Mouse (Mus musculus): ENCODE measurements around the gene Hspd1. TPM values are rescaled to one million over a fixed set of nuclear protein-coding genes. Genes with fewer than 3 reads are reported as not detected.

The Hspd1 gene
- polyA plus RNA-seq, 1 experiment from 2014 or later = 80.8 TPM

- Histone ChIP-seq H3K4me3 (ENCODE audit: low read depth, low read length) (no peak overlapping the region), H3K9me3 (ENCODE audit: low read length) (no peaks in the 10 kb centered on the region), H3K9ac (replicated peaks; ENCODE audit: low read depth) (no peak overlapping the region), H3K27me3 (replicated peaks; ENCODE audit: insufficient read depth, low read length) (no peaks in the 10 kb centered on the region), H3K4me1 (ENCODE audit: insufficient read depth, low read depth, low read length) (no peaks in the 10 kb centered on the region), H3K36me3 (ENCODE audit: insufficient read depth, low read length) (no peaks in the 10 kb centered on the region), H3K4me2 (replicated peaks; ENCODE audit: low read depth, low read length) (no peak overlapping the region), H3K27ac (ENCODE audit: low read length) (no peak overlapping the region)
- DNase-seq (ENCODE audit: low spot score) = no peak
- no peak for ATAC-seq
- 91% methylated on average over 4 of the region's 4 CpGs for WGBS
- TF ChIP-seq CTCF (IDR thresholded peaks at IDR 0.05) = no peak
- TF ChIP-seq EP300 (IDR thresholded peaks at IDR 0.05) = no peak
Observed at GRCm38 (mm10) chr1:55109066-55109766, 21.2 kb upstream of the Hspd1 start.

DNA sequence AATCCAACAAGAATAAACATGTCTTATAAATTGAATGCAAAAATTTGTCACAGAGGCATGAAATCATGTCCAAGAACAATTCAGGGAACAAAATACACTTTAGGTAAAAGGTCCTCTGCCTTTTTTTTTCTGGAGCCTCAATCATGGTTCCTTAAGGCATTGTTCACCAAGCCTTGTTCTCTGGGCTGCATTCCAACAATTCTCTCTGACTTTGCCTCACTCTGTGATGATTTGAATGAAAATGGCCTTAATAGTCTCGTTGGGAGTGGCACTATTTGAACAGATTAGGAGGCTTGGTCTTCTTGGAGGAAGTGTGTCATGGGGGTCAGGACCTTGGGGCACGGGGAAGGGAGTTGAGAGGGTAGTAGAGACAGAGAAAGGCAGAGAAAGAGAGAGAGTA, 20.4 kb upstream of the Hspd1 start:
- Histone ChIP-seq H3K4me2 (replicated peaks; ENCODE audit: low read depth, low read length) (no peak overlapping the region), H3K4me1 (ENCODE audit: insufficient read depth, low read depth, low read length) (no peaks in the 10 kb centered on the region), H3K36me3 (ENCODE audit: insufficient read depth, low read length) (no peaks in the 10 kb centered on the region), H3K4me3 (ENCODE audit: low read depth, low read length) (no peak overlapping the region), H3K27ac (ENCODE audit: low read length) (no peak overlapping the region), H3K27me3 (replicated peaks; ENCODE audit: insufficient read depth, low read length) (no peaks in the 10 kb centered on the region), H3K9me3 (ENCODE audit: low read length) (no peaks in the 10 kb centered on the region), H3K9ac (replicated peaks; ENCODE audit: low read depth) (no peak overlapping the region)
- TF ChIP-seq EP300 (IDR thresholded peaks at IDR 0.05) (no peak), CTCF (IDR thresholded peaks at IDR 0.05) (no peak)
- ATAC-seq (no peak), DNase-seq (ENCODE audit: low spot score) (no peak)
- 29% methylated on average over 2 of the region's 2 CpGs for WGBS

- ATAC-seq = no peak
- WGBS = 83% methylated on average over 1 of the region's 1 CpGs
Observed at GRCm38 (mm10) chr1:55107644-55108043, 19.6 kb upstream of the Hspd1 start.

GRCm38 (mm10) chr1:55106919-55107585, 19.0 kb upstream of the Hspd1 start:
- Histone ChIP-seq H3K27ac (ENCODE audit: low read length) (no peak overlapping the region), H3K9me3 (ENCODE audit: low read length) (no peaks in the 10 kb centered on the region), H3K4me3 (ENCODE audit: low read depth, low read length) (no peak overlapping the region), H3K9ac (replicated peaks; ENCODE audit: low read depth) (no peak overlapping the region), H3K27me3 (replicated peaks; ENCODE audit: insufficient read depth, low read length) (no peaks in the 10 kb centered on the region), H3K36me3 (ENCODE audit: insufficient read depth, low read length) (no peaks in the 10 kb centered on the region), H3K4me1 (ENCODE audit: insufficient read depth, low read depth, low read length) (no peaks in the 10 kb centered on the region), H3K4me2 (replicated peaks; ENCODE audit: low read depth, low read length) (no peak overlapping the region)
- ATAC-seq (no peak), DNase-seq (ENCODE audit: low spot score) (no peak)
- 83% methylated on average over 9 of the region's 9 CpGs for WGBS
- TF ChIP-seq CTCF (IDR thresholded peaks at IDR 0.05) (no peak), EP300 (IDR thresholded peaks at IDR 0.05) (no peak)

More at GRCm38 (mm10) chr1:55107644-55108043, 19.6 kb upstream of the Hspd1 start:
- H3K27ac ChIP-seq (ENCODE audit: low read length) = no peak overlapping the region
- TF ChIP-seq CTCF (IDR thresholded peaks at IDR 0.05) (no peak), EP300 (IDR thresholded peaks at IDR 0.05) (no peak)
- no peak overlapping the region for H3K4me3 ChIP-seq (ENCODE audit: low read depth, low read length)
- no peaks in the 10 kb centered on the region for H3K27me3 ChIP-seq (replicated peaks; ENCODE audit: insufficient read depth, low read length)
- DNase-seq (ENCODE audit: low spot score) = no peak
- H3K36me3 ChIP-seq (ENCODE audit: insufficient read depth, low read length) = no peaks in the 10 kb centered on the region
- no peaks in the 10 kb centered on the region for H3K9me3 ChIP-seq (ENCODE audit: low read length)
- H3K4me1 ChIP-seq (ENCODE audit: insufficient read depth, low read depth, low read length) = no peaks in the 10 kb centered on the region
- no peak overlapping the region for H3K9ac ChIP-seq (replicated peaks; ENCODE audit: low read depth)
- H3K4me2 ChIP-seq (replicated peaks; ENCODE audit: low read depth, low read length) = no peak overlapping the region

DNA sequence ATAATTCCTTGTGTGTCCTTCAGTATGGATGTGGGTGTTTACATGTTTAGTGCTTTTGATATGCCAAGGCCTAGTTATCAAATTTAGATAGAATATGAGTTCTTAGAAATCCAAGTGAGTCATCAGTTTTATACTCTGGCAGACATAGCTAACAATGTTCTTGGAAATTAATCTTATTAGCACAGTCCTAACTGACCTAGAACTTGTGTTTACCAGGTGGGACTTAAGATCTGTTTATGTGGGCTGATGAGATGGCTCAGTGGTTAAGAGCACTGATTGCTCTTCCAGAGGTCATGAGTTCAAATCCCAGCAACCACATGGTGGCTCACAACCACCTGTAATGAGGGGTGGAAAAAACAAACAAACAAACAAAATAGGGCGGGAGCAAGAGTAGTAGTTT, 4.4 kb upstream of the Hspd1 start:
- TF ChIP-seq EP300 (IDR thresholded peaks at IDR 0.05) (no peak), CTCF (IDR thresholded peaks at IDR 0.05) (no peak)
- no peak for ATAC-seq
- H3K27ac ChIP-seq (ENCODE audit: low read length) = no peak overlapping the region
- H3K27me3 ChIP-seq (replicated peaks; ENCODE audit: insufficient read depth, low read length) = no peaks in the 10 kb centered on the region
- DNase-seq (ENCODE audit: low spot score) = no peak
- H3K4me3 ChIP-seq (ENCODE audit: low read depth, low read length) = no peak overlapping the region
- H3K9me3 ChIP-seq (ENCODE audit: low read length) = no peaks in the 10 kb centered on the region
- H3K36me3 ChIP-seq (ENCODE audit: insufficient read depth, low read length) = no peaks in the 10 kb centered on the region
- 88% methylated on average over 1 of the region's 1 CpGs for WGBS
- H3K4me2 ChIP-seq (replicated peaks; ENCODE audit: low read depth, low read length) = no peak overlapping the region
- H3K4me1 ChIP-seq (ENCODE audit: insufficient read depth, low read depth, low read length) = no peaks in the 10 kb centered on the region; the same call in 1 of the 2 replicates
- H3K9ac ChIP-seq (replicated peaks; ENCODE audit: low read depth) = no peak overlapping the region

- no peak overlapping the region for H3K4me3 ChIP-seq (ENCODE audit: low read depth, low read length)
- 84% methylated on average over 2 of the region's 2 CpGs for WGBS
Observed at GRCm38 (mm10) chr1:55092056-55092455, 4.0 kb upstream of the Hspd1 start.

More at GRCm38 (mm10) chr1:55092056-55092455, 4.0 kb upstream of the Hspd1 start:
- DNase-seq (ENCODE audit: low spot score) (no peak), ATAC-seq (no peak)
- H3K27ac ChIP-seq (ENCODE audit: low read length) = no peak overlapping the region
- H3K4me2 ChIP-seq (replicated peaks; ENCODE audit: low read depth, low read length) = no peak overlapping the region
- no peak overlapping the region for H3K9ac ChIP-seq (replicated peaks; ENCODE audit: low read depth)
- no peaks in the 10 kb centered on the region for H3K27me3 ChIP-seq (replicated peaks; ENCODE audit: insufficient read depth, low read length)
- TF ChIP-seq EP300 (IDR thresholded peaks at IDR 0.05) (no peak), CTCF (IDR thresholded peaks at IDR 0.05) (no peak)
- H3K4me1 ChIP-seq (ENCODE audit: insufficient read depth, low read depth, low read length) = no peaks in the 10 kb centered on the region; the same call in 1 of the 2 replicates
- H3K36me3 ChIP-seq (ENCODE audit: insufficient read depth, low read length) = no peaks in the 10 kb centered on the region
- no peaks in the 10 kb centered on the region for H3K9me3 ChIP-seq (ENCODE audit: low read length)
